Mouse (Mus musculus): ENCODE measurements around the gene Fam98b.

Fam98b gene

GRCm38 (mm10) chr2:117303391-117304350, 54.1 kb downstream of the Fam98b start:
- no peak for DNase-seq (ENCODE audit: low read depth, low spot score)

GRCm38 (mm10) chr2:117304941-117305340, 55.4 kb downstream of the Fam98b start:
- no peak for DNase-seq (ENCODE audit: low read depth, low spot score)

- DNase-seq (ENCODE audit: low read depth, low spot score): no peak
These were observed 58.4 kb downstream of the Fam98b start for GRCm38 (mm10) chr2:117307959-117308358.

GRCm38 (mm10) chr2:117309046-117309445, 59.5 kb downstream of the Fam98b start:
- no peak for DNase-seq (ENCODE audit: low read depth, low spot score)

GRCm38 (mm10) chr2:117311349-117311748, 61.8 kb downstream of the Fam98b start:
- no peak for DNase-seq (ENCODE audit: low read depth, low spot score)

GRCm38 (mm10) chr2:117312030-117312429, 62.5 kb downstream of the Fam98b start:
- DNase-seq (ENCODE audit: low read depth, low spot score): no peak

- DNase-seq (ENCODE audit: low read depth, low spot score): peak; percentile 5
These were observed 62.9 kb downstream of the Fam98b start for GRCm38 (mm10) chr2:117312441-117312895.

GRCm38 (mm10) chr2:117313586-117314235, 64.2 kb downstream of the Fam98b start:
- DNase-seq (ENCODE audit: low read depth, low spot score): no peak

GRCm38 (mm10) chr2:117318991-117319390, 69.5 kb downstream of the Fam98b start:
- DNase-seq (ENCODE audit: low read depth, low spot score): no peak

Measured in 3T3-L1 (cell line).